Mouse (Mus musculus) frontal cortex, adult (tissue): ENCODE results near the gene Haus2.
"Not testable (repeated sequence)": the region's sequence is repeated elsewhere in the genome, so short reads cannot be mapped to it uniquely, and the experiment has no call there.

Experiments
- ATAC-seq: cut with Nextera tagmentation; 2 replicates; pipeline ENCODE4 v1.9.2; 2017; ENCODE audit warnings: mild to moderate bottlenecking, moderate library complexity, mixed read lengths; ENCODE audit not compliant: low TSS enrichment

The Haus2 gene

DNA sequence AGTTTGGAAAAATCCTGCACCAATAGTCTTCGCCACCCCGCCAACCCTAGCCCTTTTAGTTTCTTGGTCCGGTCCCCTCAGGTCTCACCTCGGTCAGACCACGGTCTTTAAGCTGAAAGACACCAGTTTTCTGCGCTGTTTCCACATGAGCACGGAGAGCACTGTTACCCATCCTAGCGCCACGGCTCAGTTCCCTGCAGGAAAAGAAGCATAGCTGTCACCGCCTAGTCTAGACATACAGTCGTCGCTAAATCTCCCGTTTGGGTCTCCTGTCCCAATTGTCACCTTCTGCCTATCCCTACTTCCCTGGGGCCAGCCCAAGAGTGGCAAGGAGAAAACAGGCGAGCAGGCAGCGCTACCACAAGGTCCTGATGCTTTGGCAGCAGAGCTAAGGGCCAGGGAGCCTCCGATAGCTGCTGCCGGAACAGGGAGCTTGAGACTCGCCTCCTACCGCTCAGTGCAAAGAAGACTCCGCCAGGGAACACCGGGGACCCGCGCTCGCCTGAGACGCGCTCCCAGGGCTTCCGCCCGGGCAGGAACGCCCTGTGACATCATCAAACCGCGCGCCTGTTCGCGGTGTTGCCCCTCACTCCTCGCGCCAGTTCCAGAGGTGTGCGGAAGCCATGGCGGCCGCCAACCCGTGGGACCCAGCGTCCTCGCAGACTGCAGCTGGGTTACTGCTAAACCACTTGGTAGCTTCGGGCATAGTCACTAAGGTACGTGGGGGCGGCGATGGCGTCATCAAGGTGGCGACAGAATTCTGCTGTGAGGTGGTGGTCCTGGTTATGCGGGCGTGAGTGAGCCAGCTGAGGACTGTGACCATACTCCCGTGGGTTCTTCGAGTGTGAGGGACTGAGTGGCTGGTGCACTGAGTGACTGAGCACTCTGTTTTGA is at the start of gene Haus2, which contains the start of gene Lrrc57:
TSS of gene Haus2 (plus strand) at position 554 of the 894 bp plus-strand sequence.
TSS of gene Lrrc57 (minus strand) at position 691 of the 894 bp plus-strand sequence.
- ATAC-seq = peak; percentile 88

DNA sequence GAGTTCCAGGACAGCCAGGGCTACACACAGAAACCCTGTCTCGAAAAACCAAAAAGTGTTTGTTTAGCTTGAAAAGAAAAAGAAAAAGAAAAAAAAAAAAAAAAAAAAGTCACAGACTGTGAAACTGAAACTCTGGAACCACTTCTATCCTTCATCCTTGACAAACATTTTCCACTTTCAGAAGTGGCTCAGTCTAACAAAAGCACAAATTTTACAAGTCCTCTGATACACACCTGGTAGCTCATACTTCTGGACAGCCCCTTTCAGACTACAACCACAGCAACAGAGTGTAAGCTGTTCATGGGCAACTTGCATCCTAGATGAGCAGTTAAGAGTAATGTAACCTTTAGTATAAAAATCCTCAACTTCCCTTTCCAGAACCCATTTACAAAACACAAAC is 47.7 kb upstream of the Haus2 start:
- ATAC-seq = no peak

DNA sequence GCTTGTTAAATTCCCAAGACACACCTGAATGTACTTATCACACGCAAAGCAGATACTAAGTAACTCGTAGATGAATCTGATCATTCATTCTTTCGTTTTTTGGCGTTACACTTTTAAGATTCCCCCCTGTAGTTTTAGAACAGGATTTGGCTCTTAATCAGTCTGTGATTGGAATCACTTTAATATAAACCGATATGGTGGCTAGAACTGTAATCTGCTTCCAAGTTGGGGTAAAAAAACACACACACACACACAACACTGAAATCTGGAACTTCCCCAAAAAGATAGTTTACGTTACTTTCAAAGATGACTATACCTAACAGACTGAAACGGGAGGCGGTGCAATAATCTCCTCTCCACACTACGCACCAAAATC is 46.3 kb upstream of the Haus2 start:
- no peak for ATAC-seq

DNA sequence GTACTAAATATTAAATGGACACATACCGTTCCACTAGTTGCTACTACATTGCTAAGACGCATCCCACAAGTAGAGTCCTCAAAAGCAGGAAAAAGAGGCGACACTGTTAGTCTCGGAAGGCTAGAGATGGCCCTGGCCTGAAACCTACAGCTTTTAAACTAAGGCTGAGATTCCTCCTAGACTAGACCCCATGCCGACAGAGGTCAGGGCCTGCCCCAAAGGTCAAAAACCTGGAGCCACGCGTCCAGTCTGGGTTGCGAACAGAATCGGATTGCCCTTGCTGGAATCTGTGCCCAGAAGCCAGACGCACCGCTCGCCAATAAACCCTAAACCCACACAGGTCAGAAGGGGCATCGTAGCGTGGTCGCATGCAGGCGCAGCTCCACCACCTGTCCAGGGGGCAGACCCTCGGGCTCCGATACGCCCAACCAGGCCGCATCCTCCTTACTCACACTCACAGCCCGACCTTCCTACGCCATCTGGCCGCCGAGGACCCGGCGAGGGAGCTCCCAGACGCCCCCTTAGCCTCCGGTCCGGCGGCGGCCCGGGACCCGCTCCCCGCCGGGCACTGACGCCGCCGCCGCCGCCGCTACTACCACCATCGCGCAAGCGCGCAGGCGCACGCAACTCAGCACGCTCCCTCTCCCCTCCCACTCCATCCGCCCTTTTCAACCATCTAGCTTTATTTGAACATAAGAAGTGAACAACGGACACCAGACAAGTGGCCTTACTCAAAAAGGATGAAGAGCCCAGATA is 45.8 kb upstream of the Haus2 start, which contains the start of gene Zfp106:
TSS of gene Zfp106 (minus strand) at position 609 of the 756 bp plus-strand sequence.
- ATAC-seq = peak; percentile 93

DNA sequence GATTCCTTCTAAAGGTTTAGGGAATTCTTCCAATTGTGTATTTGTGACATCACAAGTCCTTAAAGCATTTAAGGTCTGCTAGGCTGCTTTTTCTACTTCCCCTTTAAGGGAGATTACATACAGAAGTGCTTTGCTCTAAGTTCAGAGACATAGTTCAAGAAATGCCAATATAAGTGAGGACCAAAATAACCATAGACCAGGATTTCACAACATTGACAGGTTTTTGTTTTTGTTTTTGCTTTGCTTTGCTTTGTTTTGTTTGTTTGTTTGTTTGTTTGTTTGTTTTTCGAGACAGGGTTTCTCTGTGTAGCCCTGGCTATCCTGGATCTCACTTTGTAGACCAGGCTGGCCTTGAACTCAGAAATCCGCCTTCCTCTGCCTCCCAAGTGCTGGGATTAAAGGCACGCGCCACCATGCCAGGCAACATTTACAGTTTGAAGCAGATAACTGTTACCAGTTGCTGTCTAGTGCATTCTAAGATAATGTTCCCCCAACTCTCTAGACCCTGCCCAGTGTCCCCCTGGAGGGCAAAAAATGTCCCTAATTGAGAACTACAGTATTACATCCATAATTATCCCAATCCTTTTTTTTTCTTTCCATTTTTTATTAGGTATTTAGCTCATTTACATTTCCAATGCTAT is 44.5 kb upstream of the Haus2 start:
- ATAC-seq = not testable (repeated sequence)

DNA sequence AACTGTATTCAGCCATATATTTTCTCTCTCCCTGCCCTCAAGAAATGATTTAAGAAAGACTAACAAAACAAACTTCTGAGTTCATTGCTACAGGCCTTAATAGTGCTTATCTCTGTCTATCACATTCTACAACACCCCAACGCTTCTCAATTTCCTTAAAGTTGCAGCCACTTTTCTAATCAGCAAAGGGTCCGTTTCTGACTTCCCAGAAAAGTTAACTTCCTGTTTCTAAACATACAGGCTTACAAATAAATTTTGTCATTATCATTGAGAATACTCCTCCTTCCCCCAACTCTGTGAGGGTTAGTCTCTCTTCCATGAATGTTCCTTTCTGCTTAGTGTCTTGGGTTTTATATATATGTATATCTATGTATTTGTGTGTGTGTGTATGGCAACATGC is 43.8 kb upstream of the Haus2 start:
- no peak for ATAC-seq

DNA sequence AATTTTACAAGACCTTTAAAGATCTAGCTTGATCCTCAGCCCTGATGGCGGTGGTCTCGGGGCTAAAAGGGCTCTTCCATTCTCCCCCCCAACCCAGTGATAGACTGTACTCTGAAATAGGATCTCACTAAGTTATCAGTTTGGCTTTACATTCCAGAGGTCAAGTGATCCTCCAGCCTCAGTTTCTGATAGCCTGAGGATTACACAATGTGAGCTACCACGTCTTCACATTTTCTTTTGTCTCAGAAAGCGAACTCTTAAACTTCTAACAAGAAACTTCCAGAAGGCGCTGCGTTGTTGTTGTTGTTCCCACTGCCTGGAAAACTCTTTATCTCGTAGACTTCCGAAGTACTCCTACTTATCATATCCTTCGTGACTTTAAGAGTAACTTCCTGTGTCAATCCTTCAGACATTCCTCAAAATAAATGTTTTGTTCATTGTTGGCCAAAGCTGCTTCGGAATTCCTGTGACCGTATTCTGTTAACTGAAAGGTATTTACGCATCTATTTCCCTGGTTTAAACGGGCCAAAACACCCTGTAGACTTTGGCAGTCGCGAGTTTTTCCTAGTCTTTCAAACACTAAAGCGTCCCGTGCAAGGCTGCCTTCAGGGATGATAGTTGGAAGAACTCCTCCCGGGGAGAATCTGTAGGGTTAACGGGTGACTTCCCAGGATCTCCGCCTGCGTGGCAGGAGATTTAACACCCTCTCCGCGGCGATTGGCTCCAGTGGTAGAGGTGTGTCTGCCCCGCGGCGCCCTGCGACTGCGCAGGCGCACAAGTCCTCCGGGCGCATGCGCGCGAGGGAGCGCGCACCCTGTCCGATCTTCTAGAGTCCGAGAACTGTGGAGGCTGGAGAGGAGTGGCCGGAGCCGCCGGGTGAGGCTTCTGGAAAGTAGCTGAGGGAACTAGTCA is 42.0 kb upstream of the Haus2 start, which contains the start of gene Snap23:
TSS of gene Snap23 (plus strand) at position 786 of the 912 bp plus-strand sequence.
- peak; percentile 97 for ATAC-seq

DNA sequence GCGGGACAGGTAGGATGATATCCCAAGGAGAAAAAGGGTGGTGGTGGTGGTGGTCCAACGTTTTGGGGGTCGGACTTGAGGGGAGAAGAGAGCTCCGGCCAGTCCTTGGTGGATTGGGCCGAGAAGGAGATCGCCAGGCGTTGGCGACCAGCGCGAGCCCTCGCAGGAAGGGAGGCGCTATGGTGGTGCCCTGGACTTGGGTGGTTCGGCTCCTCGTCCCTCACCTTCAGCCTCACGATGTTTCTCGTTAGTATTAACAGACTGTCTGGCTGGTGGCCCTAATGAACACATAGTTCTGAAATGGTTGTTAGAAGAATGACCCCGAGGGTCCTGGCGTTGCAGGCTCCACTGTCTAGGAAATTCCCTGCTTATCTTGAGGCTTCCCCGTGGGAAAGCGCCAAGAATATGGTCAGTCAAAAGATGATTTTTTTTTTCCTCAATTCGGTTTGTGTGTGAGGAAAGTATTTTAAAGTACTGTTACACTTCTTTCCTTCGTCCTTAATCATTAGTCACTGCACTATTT is 41.3 kb upstream of the Haus2 start:
- ATAC-seq = peak; percentile 54

DNA sequence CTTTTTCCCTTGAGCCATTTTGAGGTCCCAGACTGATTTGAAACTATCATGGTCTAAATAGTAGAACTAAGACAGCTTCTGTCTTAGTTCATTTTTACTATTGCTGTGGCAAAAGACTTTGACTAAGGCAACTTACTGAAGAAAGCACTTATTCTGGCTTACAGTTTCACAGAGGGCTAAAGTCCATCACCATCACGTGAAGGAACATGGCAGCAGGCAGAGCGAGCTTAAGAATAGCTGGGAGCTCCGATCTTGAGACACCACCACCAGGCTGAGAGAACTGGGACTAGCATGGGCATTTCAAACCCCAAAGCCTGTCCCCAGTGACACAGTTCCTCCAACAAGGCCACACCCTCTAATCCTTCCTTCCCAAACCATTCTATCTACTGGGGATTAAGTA is 38.1 kb upstream of the Haus2 start:
- no peak for ATAC-seq

DNA sequence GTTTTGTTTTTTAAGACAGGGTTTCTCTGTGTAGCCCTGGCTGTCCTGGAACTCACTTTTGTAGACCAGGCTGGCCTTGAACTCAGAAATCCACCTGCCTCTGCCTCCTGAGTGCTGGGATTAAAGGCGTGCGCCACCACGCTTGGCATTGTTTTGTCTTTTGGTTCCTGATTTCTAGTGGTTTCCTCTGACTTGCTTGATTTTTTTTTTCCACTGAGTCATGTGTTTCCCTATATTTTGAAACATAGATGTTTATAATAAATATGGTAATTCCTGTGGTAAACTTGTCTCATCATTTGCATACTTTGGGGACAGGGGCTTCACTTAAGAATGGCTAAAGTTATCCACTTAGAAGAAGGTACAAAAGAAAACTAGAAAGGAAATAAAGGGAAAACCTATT is 37.0 kb upstream of the Haus2 start:
- ATAC-seq = not testable (repeated sequence)

DNA sequence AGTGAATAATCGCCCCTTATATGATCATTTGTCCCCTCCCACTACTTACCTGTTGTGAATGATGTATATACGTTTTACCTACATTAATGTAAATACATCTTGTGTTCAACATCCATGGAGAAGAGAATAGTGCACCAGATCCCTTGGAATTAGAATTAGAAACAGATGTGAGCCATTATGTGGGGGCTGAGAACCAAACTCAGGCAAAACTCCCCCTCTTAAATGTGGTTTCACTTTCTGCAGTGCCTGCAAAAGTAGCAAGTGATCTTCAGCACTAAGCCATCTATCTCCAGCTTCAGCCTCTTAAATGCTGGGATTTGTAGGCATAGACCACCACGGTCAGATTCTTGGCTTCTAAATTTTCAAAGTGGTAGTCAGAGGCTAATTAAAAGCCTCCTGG is 34.1 kb upstream of the Haus2 start:
- ATAC-seq = no peak

DNA sequence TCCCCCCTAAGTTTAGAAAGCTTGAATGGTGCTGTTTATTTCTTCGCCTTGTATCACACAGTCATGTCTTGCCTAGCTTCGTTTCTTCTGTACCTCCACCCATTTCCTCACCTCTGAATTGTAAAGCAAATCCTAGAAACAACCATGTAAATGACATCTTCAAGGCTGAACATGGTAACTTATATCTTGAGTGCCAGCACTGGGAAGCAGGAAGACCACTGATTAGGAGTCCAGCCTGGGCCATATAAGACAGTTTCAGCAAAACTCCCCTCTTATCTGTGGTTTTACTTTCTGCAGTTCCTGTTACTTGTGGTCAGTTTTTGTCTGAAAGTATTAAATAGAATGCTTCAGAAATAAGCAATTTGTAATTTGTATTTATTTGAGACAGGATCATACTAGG is 33.2 kb upstream of the Haus2 start:
- ATAC-seq = no peak

DNA sequence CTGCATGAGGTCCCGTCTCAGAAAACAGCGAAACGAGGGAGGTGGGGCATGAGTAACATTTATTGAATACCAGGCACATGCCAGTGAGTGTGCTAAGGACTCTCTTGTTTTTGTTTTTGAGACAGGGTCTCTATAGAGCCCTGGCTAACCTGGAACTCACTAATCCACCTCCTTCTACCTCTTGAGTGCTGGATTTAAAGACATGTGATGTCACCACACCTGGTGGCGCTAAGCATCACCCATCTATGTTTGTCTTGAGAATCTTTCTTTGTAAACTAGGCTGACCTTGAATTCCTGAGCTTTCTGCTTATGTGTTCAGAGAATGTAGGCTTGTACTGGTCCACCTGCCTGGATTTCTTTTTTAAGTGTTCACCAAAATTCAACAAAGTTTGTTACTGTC is 31.4 kb upstream of the Haus2 start:
- ATAC-seq = no peak

DNA sequence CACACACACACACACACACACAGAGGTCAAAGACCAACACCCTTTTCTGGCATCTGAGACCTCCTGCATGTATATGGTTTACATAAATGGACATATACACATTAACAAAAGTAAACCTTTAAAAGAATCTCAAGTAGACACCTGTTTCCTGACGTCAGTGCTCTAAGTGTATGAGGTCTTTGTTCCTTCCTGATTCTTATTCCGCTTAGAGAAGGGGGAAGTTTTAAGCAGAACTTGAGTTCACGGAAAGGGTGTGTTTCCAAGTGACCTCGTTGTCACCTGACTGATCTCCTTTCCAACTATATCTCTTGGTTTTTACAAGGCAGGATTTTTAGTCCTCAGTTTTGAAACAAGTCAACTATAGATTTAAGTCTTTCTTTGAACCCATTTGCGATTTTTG is 30.9 kb upstream of the Haus2 start:
- no peak for ATAC-seq

DNA sequence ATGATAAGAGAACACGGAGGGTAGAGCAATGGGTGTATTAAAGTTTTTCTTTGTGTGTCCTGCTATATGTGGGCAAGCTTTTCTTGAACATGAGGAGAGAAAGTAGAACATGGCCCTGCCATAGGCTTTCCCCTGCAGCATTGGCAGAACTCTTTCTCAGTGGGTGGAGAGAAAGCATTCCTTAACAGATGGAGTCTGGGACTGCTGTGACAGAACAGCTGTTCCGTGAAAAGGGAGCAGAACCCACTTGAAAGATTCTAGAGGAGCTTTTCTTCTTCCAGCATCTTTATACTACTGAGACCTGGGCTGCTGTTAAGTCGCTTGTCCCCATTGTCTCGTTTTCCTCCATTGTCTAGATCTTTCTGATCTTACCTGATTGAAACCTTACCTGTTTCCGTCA is 19.4 kb upstream of the Haus2 start:
- peak; percentile 93 for ATAC-seq

DNA sequence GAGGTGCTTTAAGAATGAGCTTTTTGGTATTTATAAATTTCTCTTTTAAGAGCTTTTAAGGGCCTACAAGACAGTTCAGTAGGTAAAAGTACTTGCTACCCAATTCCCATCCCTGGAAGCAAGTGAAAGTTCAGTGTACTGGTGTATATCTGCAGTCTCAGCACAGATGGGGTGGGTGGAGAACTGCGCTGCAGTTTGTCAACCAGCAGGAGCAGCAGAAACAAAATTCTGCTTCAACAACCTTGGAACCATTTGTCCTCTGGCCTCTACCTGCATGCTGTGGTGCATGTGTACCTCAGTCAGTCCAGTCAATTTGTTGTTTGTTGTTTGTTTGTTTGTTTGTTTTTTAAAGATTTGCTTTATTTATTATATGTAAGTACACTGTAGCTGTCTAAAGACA is 17.0 kb upstream of the Haus2 start:
- no peak for ATAC-seq

DNA sequence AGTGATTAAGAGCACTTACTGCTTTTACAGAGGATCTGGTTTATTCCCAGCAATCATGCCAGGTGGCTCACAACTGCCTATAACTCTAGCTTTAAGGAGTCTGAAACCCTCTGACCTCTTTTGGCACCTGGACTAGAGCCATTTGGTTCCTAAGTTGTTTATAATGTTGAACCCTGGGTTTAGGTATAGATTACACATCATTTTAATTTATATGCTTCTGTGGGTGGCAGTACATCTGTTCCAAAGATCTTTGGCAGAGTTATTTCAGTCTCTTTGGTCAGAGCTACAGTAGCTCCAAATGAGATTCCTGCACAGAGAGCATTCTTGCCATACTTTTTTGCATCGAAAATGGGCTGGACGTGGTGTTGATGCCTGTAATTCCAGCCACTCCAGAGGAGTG is 11.4 kb upstream of the Haus2 start:
- ATAC-seq = peak; percentile 80

DNA sequence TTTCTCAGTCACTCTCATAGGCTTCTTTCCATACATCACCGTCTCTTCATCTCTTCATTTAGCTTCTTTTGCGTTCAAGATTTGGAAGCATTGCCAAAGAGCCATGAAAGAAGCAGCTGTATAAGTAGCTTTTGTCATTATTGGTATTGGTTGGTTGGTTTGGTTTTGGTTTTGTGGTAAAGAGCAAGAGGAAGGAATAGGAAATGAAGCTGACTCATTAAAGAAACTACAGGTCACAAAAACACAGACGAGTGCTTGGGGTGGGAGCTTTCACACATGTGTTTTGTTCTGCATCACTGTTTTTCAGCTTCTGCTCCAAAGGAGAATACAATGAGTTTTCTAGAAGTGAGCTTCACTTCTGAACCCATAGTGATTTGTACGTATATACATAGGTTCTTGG is 9.7 kb upstream of the Haus2 start:
- ATAC-seq = no peak

DNA sequence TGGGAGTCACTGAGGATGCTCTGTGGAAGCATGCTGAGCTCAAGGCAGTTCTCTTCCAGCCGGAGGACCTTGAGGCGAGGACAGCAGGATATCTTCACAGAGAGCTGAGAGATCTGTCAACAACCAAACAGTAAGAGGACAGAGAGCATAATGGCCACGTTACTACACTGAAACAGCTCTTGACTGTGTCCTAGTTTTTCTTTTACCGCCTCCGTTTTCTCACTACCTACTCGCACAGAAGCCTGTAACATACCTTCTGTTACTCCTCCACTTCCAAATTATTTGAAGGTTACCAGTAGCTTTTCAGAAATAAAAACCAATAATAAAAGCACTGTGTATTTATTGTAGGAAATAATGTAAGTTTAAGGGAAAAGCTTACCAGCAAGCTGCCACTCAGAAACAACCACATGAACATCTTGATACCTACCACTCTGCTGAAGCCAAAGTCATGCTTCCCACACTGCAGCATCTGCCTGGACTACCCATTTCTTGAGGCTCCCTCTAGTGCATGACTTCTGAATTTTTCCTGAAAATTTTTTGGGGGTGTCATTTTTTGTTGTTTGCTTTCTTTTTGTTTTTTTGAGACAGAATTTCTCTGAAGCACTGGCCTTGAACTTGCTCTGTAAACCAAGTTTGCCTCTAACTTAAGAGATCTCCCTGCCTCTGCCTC is 3.0 kb upstream of the Haus2 start:
- ATAC-seq = peak; percentile 70
